Mouse (Mus musculus): ENCODE measurements at regions not wholly inside any gene's neighbourhood (a gene's known extent, or its start where the extent isn't known, plus 50 kb on each side); places are given as distances from the start of the nearest gene placed in this dataset.

GRCm38 (mm10) chr15:85652871-85653337, 70.6 kb upstream of the Wnt7b start:
- Histone ChIP-seq H3K27ac (replicated peaks) (peak overlapping the region; percentile 84), H3K27me3 (peaks cover 98% of the 10 kb centered on the region), H3K4me2 (replicated peaks) (peak overlapping the region; percentile 34), H3K36me3 (no peaks in the 10 kb centered on the region), H3K4me3 (no peak overlapping the region), H3K9me3 (no peaks in the 10 kb centered on the region), H3K4me1 (peaks cover 33% of the 10 kb centered on the region), H3K9ac (replicated peaks) (peak overlapping the region; percentile 37; the same call in 1 of the 2 replicates)
- 60% methylated on average over 9 of the region's 9 CpGs for WGBS
- peak; percentile 59; the same call in 1 of the 2 replicates for ATAC-seq (ENCODE audit: low FRiP score, low read depth)

- peak overlapping the region; percentile 34 for H3K4me2 ChIP-seq (replicated peaks)
- H3K36me3 ChIP-seq: no peaks in the 10 kb centered on the region
- peaks cover 33% of the 10 kb centered on the region for H3K4me1 ChIP-seq
- peaks cover 98% of the 10 kb centered on the region for H3K27me3 ChIP-seq
- peak; percentile 78 for ATAC-seq (ENCODE audit: low FRiP score, low read depth)
- WGBS: 48% methylated on average over 29 of the region's 32 CpGs
- peak overlapping the region; percentile 22 for H3K4me3 ChIP-seq
- peak overlapping the region; percentile 37; the same call in 1 of the 2 replicates for H3K9ac ChIP-seq (replicated peaks)
- peak overlapping the region; percentile 84 for H3K27ac ChIP-seq (replicated peaks)
- no peaks in the 10 kb centered on the region for H3K9me3 ChIP-seq
Measured at GRCm38 (mm10) chr15:85653421-85654401, 71.4 kb upstream of the Wnt7b start.

- Histone ChIP-seq H3K27ac (replicated peaks) (peak overlapping the region; percentile 55), H3K4me1 (peaks cover 33% of the 10 kb centered on the region), H3K4me3 (no peak overlapping the region), H3K27me3 (peaks cover 96% of the 10 kb centered on the region), H3K4me2 (replicated peaks) (0 out of 2 replicates have a peak overlapping the region, but pooled peaks have one; percentile 7), H3K9me3 (no peaks in the 10 kb centered on the region), H3K36me3 (no peaks in the 10 kb centered on the region), H3K9ac (replicated peaks) (no peak overlapping the region)
- WGBS: 85% methylated on average over 3 of the region's 3 CpGs
- ATAC-seq (ENCODE audit: low FRiP score, low read depth): no peak
Measured at GRCm38 (mm10) chr15:85654791-85655190, 72.5 kb upstream of the Wnt7b start.

- Histone ChIP-seq H3K4me1 (peaks cover 36% of the 10 kb centered on the region), H3K9ac (replicated peaks) (no peak overlapping the region)
Measured at GRCm38 (mm10) chr15:85655751-85656167, 73.5 kb upstream of the Wnt7b start.

GRCm38 (mm10) chr15:85656852-85657251, 74.6 kb upstream of the Wnt7b start:
- no peaks in the 10 kb centered on the region for H3K9me3 ChIP-seq
- ATAC-seq (ENCODE audit: low FRiP score, low read depth): no peak
- H3K36me3 ChIP-seq: no peaks in the 10 kb centered on the region
- WGBS: 82% methylated on average over 6 of the region's 6 CpGs
- peaks cover 96% of the 10 kb centered on the region for H3K27me3 ChIP-seq
- H3K27ac ChIP-seq (replicated peaks): no peak overlapping the region
- no peak overlapping the region for H3K4me3 ChIP-seq
- no peak overlapping the region for H3K9ac ChIP-seq (replicated peaks)
- H3K4me2 ChIP-seq (replicated peaks): no peak overlapping the region
- H3K4me1 ChIP-seq: peaks cover 40% of the 10 kb centered on the region

More at GRCm38 (mm10) chr15:85655751-85656167, 73.5 kb upstream of the Wnt7b start:
- H3K4me2 ChIP-seq (replicated peaks): 0 out of 2 replicates have a peak overlapping the region, but pooled peaks have one; percentile 11
- no peaks in the 10 kb centered on the region for H3K9me3 ChIP-seq
- H3K36me3 ChIP-seq: no peaks in the 10 kb centered on the region
- WGBS: 30% methylated on average over 6 of the region's 6 CpGs
- no peak overlapping the region for H3K4me3 ChIP-seq
- H3K27ac ChIP-seq (replicated peaks): peak overlapping the region; percentile 55
- peaks cover 96% of the 10 kb centered on the region for H3K27me3 ChIP-seq
- ATAC-seq (ENCODE audit: low FRiP score, low read depth): peak; percentile 55

GRCm38 (mm10) chr15:85657441-85657989, 75.2 kb upstream of the Wnt7b start:
- ATAC-seq (ENCODE audit: low FRiP score, low read depth): no peak
- H3K27ac ChIP-seq (replicated peaks): no peak overlapping the region
- 64% methylated on average over 8 of the region's 8 CpGs for WGBS
- peaks cover 38% of the 10 kb centered on the region for H3K4me1 ChIP-seq
- no peaks in the 10 kb centered on the region for H3K36me3 ChIP-seq
- no peaks in the 10 kb centered on the region for H3K9me3 ChIP-seq
- H3K4me3 ChIP-seq: no peak overlapping the region
- no peak overlapping the region for H3K9ac ChIP-seq (replicated peaks)
- no peak overlapping the region for H3K4me2 ChIP-seq (replicated peaks)
- peaks cover 96% of the 10 kb centered on the region for H3K27me3 ChIP-seq

GRCm38 (mm10) chr15:85658101-85658885, 76.0 kb upstream of the Wnt7b start:
- Histone ChIP-seq H3K27ac (replicated peaks) (no peak overlapping the region), H3K4me3 (no peak overlapping the region), H3K9me3 (no peaks in the 10 kb centered on the region), H3K36me3 (no peaks in the 10 kb centered on the region), H3K4me2 (replicated peaks) (no peak overlapping the region), H3K27me3 (peaks cover 96% of the 10 kb centered on the region), H3K4me1 (peaks cover 30% of the 10 kb centered on the region), H3K9ac (replicated peaks) (no peak overlapping the region)
- WGBS: 80% methylated on average over 14 of the region's 14 CpGs
- ATAC-seq (ENCODE audit: low FRiP score, low read depth): no peak

- H3K27me3 ChIP-seq: peaks cover 91% of the 10 kb centered on the region
- 5% methylated on average over 45 of the region's 45 CpGs for WGBS
- peak overlapping the region; percentile 22 for H3K4me2 ChIP-seq (replicated peaks)
- H3K9me3 ChIP-seq: no peaks in the 10 kb centered on the region
- no peak overlapping the region for H3K9ac ChIP-seq (replicated peaks)
- H3K4me3 ChIP-seq: no peak overlapping the region
- H3K36me3 ChIP-seq: no peaks in the 10 kb centered on the region
- H3K4me1 ChIP-seq: peaks cover 9% of the 10 kb centered on the region
- ATAC-seq (ENCODE audit: low FRiP score, low read depth): no peak
- H3K27ac ChIP-seq (replicated peaks): no peak overlapping the region
Measured at GRCm38 (mm10) chr15:85660528-85661392, 74.0 kb upstream of the Ppara start.

- Histone ChIP-seq H3K9me3 (no peaks in the 10 kb centered on the region), H3K9ac (replicated peaks) (no peak overlapping the region), H3K4me3 (no peak overlapping the region), H3K4me1 (peaks cover 7% of the 10 kb centered on the region), H3K27ac (replicated peaks) (no peak overlapping the region), H3K4me2 (replicated peaks) (no peak overlapping the region), H3K27me3 (peaks cover 86% of the 10 kb centered on the region), H3K36me3 (no peaks in the 10 kb centered on the region)
- ATAC-seq (ENCODE audit: low FRiP score, low read depth): no peak
- 61% methylated on average over 2 of the region's 2 CpGs for WGBS
Measured at GRCm38 (mm10) chr15:85661393-85661690, 73.4 kb upstream of the Ppara start.

GRCm38 (mm10) chr15:85661771-85662170, 73.0 kb upstream of the Ppara start:
- whole genome bisulfite sequencing: 86% methylated on average over 5 of the region's 5 CpGs
- no peaks in the 10 kb centered on the region for H3K9me3 ChIP-seq
- no peak overlapping the region for H3K9ac ChIP-seq (replicated peaks)
- H3K4me3 ChIP-seq: no peak overlapping the region
- no peaks in the 10 kb centered on the region for H3K36me3 ChIP-seq
- peaks cover 88% of the 10 kb centered on the region for H3K27me3 ChIP-seq
- peaks cover 7% of the 10 kb centered on the region for H3K4me1 ChIP-seq
- ATAC-seq (ENCODE audit: low FRiP score, low read depth): no peak
- no peak overlapping the region for H3K4me2 ChIP-seq (replicated peaks)
- no peak overlapping the region for H3K27ac ChIP-seq (replicated peaks)

- Histone ChIP-seq H3K4me1 (peaks cover 7% of the 10 kb centered on the region), H3K9me3 (no peaks in the 10 kb centered on the region), H3K9ac (replicated peaks) (no peak overlapping the region), H3K27me3 (peaks cover 84% of the 10 kb centered on the region), H3K4me2 (replicated peaks) (no peak overlapping the region), H3K27ac (replicated peaks) (no peak overlapping the region), H3K4me3 (no peak overlapping the region), H3K36me3 (no peaks in the 10 kb centered on the region)
- 81% methylated on average over 8 of the region's 8 CpGs for WGBS
- ATAC-seq (ENCODE audit: low FRiP score, low read depth): no peak
Measured at GRCm38 (mm10) chr15:85662271-85662670, 72.5 kb upstream of the Ppara start.
